Mouse (Mus musculus): ENCODE measurements at regions not wholly inside any gene's neighbourhood (a gene's known extent, or its start where the extent isn't known, plus 50 kb on each side); places are given as distances from the start of the nearest gene placed in this dataset.
A peak's percentile ranks its signal among the peaks of the same experiment; 100 is the strongest.

GRCm38 (mm10) chr12:92152922-92153235 is 303.9 kb upstream of the Sel1l start:
- DNase-seq (ENCODE audit: low read depth, low spot score) = no peak

- DNase-seq (ENCODE audit: low read depth, low spot score) = no peak
These were observed 303.3 kb upstream of the Sel1l start for GRCm38 (mm10) chr12:92152043-92152921.

GRCm38 (mm10) chr12:92137539-92137938 is 288.6 kb upstream of the Sel1l start:
- no peak for DNase-seq (ENCODE audit: low read depth, low spot score)

GRCm38 (mm10) chr12:92127648-92128047 is 278.7 kb upstream of the Sel1l start:
- DNase-seq (ENCODE audit: low read depth, low spot score) = no peak

- DNase-seq (ENCODE audit: low read depth, low spot score) = no peak
These were observed 271.3 kb upstream of the Sel1l start for GRCm38 (mm10) chr12:92120164-92120815.

- no peak for DNase-seq (ENCODE audit: low read depth, low spot score)
These were observed 260.7 kb upstream of the Sel1l start for GRCm38 (mm10) chr12:92109615-92110014.

- no peak for DNase-seq (ENCODE audit: low read depth, low spot score)
These were observed 251.1 kb upstream of the Sel1l start for GRCm38 (mm10) chr12:92100080-92100479.

- DNase-seq (ENCODE audit: low read depth, low spot score) = no peak
These were observed 243.9 kb upstream of the Sel1l start for GRCm38 (mm10) chr12:92092794-92093365.

GRCm38 (mm10) chr12:92073209-92073608 is 224.3 kb upstream of the Sel1l start:
- DNase-seq (ENCODE audit: low read depth, low spot score) = no peak

GRCm38 (mm10) chr12:92062731-92063130 is 213.8 kb upstream of the Sel1l start:
- DNase-seq (ENCODE audit: low read depth, low spot score) = no peak

- DNase-seq (ENCODE audit: low read depth, low spot score) = peak; percentile 78
These were observed 191.5 kb upstream of the Sel1l start for GRCm38 (mm10) chr12:92040481-92040880.

GRCm38 (mm10) chr12:92029192-92029591 is 180.2 kb upstream of the Sel1l start:
- DNase-seq (ENCODE audit: low read depth, low spot score) = no peak

- no peak for DNase-seq (ENCODE audit: low read depth, low spot score)
These were observed 179.4 kb upstream of the Sel1l start for GRCm38 (mm10) chr12:92028354-92028753.

GRCm38 (mm10) chr12:92024461-92025218 is 175.7 kb upstream of the Sel1l start:
- DNase-seq (ENCODE audit: low read depth, low spot score) = no peak

GRCm38 (mm10) chr12:92019593-92020224 is 170.8 kb upstream of the Sel1l start:
- no peak for DNase-seq (ENCODE audit: low read depth, low spot score)

- no peak for DNase-seq (ENCODE audit: low read depth, low spot score)
These were observed 166.4 kb upstream of the Sel1l start for GRCm38 (mm10) chr12:92015373-92015772.

- DNase-seq (ENCODE audit: low read depth, low spot score) = no peak
These were observed 165.0 kb upstream of the Sel1l start for GRCm38 (mm10) chr12:92013979-92014378.

GRCm38 (mm10) chr12:92013244-92013643 is 164.3 kb upstream of the Sel1l start:
- DNase-seq (ENCODE audit: low read depth, low spot score) = peak; percentile 71

GRCm38 (mm10) chr12:92004391-92005094 is 155.6 kb upstream of the Sel1l start:
- no peak for DNase-seq (ENCODE audit: low read depth, low spot score)

GRCm38 (mm10) chr12:91999031-91999430 is 150.1 kb upstream of the Sel1l start:
- no peak for DNase-seq (ENCODE audit: low read depth, low spot score)

GRCm38 (mm10) chr12:91997404-91997803 is 148.4 kb upstream of the Sel1l start:
- no peak for DNase-seq (ENCODE audit: low read depth, low spot score)
